Mouse (Mus musculus): ENCODE measurements around the gene Dynlt1b.
"Not testable (repeated sequence)": the region's sequence is repeated elsewhere in the genome, so short reads cannot be mapped to it uniquely, and the experiment has no call there.

Dynlt1b gene

DNA sequence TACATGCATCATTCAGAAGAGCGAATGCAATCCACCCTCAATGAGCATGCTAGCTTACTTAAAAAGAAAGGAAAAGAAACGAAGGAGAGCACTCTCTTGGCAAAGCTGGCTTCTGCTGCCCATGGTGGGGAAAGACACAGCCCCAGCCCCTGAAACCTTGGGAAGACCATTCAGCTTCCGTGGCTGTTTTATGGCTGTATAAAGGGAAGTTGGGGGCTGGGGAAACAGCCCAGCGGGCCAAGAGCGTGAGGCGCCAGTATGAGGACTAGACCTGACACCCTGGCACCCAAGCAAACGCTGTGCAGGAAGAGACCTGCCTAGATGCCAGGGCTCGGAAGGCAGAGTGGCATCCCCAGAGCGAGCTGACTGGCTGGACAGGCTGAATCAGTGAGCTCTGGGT lies 35.8 kb downstream of the Dynlt1b start:
- DNase-seq (ENCODE audit: low spot score), result not testable (repeated sequence)

GRCm38 (mm10) chr17:6467638-6468461 lies 37.9 kb downstream of the Dynlt1b start:
- peak; percentile 50 for DNase-seq (ENCODE audit: low spot score)

DNA sequence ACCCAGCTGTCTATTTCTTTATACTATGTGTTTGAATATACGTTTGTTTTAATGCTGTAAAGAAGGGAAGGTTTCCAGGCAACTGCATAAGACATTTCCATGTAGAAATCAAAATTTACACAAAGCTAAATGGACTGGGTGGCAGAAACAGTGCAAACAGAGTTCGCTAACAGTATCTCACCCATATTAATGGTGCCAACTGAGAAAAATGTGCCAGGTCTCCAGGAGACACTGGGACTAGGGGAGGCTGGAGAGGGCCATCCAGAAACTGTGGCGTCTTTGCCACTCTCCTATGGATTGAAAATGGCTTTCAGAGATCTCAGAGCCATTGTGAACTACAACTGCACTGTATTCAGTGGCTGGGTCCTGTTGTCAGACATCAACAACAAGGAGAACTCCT lies 40.1 kb downstream of the Dynlt1b start:
- DNase-seq (ENCODE audit: low spot score), result not testable (repeated sequence)

- not testable (repeated sequence) for DNase-seq (ENCODE audit: low spot score)
These were observed 40.8 kb downstream of the Dynlt1b start for GRCm38 (mm10) chr17:6470671-6471070.

DNA sequence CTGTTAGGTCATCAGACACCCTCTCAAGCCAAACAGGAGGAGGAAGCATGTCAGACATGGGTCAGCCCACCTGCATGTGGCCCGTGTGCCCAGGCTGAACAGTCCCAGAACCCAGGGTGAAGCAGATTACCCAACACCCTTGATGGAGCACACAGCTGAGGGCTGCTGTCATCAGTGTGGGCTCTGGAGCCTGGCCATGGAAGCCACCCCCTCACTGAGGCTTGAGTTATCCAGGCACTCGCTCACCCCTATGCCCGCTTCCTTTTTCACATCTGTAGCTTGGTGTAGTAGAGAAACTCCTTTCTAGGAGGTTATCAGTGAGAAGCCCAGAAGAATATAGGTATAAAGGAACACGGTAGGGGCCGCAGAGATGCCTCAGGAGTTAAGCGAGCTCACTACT lies 45.4 kb downstream of the Dynlt1b start:
- not testable (repeated sequence) for DNase-seq (ENCODE audit: low spot score)

GRCm38 (mm10) chr17:6475913-6476312 lies 46.0 kb downstream of the Dynlt1b start:
- DNase-seq (ENCODE audit: low spot score), result not testable (repeated sequence)

DNA sequence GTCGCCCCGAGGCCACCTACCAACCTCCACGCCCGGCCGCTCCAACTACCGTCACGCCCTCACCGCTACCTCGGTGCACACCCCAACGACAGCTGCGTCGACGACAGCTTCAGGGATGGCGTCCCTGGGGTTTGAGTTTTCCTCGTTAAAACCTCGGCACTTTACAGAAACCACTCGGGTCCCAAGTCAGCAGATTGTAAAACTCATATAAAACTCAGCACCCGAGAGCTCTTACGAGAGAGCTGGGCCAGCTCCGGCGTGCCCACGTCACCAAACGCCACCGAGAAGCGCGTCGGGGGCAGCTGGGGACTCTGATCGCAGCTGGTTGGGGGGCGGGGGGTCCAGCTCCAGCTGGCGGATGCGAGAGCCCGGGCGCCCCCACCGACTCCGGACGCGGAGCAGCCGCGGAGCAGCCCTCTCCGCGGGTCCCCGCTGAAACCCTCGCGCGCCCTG lies 46.6 kb downstream of the Dynlt1b start:
- not testable (repeated sequence) for DNase-seq (ENCODE audit: low spot score)

- DNase-seq (ENCODE audit: low spot score), result not testable (repeated sequence)
These were observed 47.1 kb downstream of the Dynlt1b start for GRCm38 (mm10) chr17:6477026-6477425.

DNA sequence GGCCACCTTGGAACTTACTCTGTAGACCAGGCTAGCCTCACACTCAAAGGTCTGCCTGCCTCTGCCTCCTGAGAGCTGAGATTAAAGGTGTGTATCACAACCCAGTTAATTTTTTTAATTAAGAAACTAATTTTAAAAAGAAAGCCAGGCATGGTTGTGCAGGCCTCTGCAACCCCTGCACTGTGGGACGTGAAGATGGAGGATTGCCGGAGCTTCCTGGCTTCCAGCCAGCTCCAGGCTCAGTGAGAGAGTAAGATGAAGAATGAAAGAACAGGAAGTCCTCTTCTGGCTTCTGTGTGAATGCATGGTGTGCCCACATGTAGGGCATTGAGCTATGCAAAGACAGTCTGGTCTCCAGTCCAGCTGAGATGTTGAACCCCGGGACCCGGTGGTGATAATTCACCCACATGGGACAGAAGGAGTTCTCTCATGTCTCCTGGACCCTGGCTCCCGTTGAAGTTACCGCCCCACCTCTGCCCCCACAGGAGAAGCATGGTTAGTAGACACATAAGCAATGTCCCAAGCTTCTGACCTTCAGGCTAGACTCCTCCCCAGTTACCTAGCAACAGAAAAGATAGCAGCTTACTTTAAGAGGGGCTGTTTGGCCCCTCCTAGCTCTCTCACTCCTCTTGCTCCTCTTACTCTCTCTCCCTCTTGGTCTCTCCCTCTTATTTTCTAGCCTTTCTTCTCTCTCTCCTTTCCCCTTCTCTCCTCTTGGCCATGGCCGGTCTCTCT lies 51.1 kb downstream of the Dynlt1b start:
- not testable (repeated sequence) for DNase-seq (ENCODE audit: low spot score)

- DNase-seq (ENCODE audit: low spot score), result not testable (repeated sequence)
These were observed 51.7 kb downstream of the Dynlt1b start for GRCm38 (mm10) chr17:6481590-6481963.

GRCm38 (mm10) chr17:6482248-6482647 lies 52.3 kb downstream of the Dynlt1b start:
- DNase-seq (ENCODE audit: low spot score), result not testable (repeated sequence)
